Mouse (Mus musculus) adrenal gland, adult 18-20 months (tissue): ENCODE measurements around the gene 2510009E07Rik. TPM values are rescaled to one million over a fixed set of nuclear protein-coding genes. Genes with fewer than 3 reads are reported as not detected.

Source experiments
- total RNA-seq, 2 experiments: library from RNA; stranded (reverse); gene quantifications; 1 replicate in 1 of 2; 2 replicates in 1 of 2; pipeline ENCODE4 v1.2.3; 2021

The 2510009E07Rik gene
- total RNA-seq, 2 experiments from 2014 or later = 15.9 to 16.5 TPM

Other genes with a start within 250 kb of the 2510009E07Rik start
- gene Ehhadh, start 93.1 kb upstream of the 2510009E07Rik start, total RNA-seq = 10 to 100 TPM; 31.4 to 36.6 TPM
- under 1 TPM; 0.70 to 0.77 TPM for gene Map3k13, start 99.7 kb upstream of the 2510009E07Rik start, total RNA-seq